Mouse (Mus musculus) limb, embryonic 10.5 days (tissue): ENCODE measurements around the gene Spint3. TPM values are rescaled to one million over a fixed set of nuclear protein-coding genes. Genes with fewer than 3 reads are reported as not detected.

ENCODE experiments used
- polyA plus RNA-seq: library from polyadenylated mRNA; unstranded; fragments of >200 nt; fragmentation: Nextera tagmentation; extraction: Ambion mirVana; gene quantifications from 2 replicates; pipeline ENCODE4 v1.2.1, GENCODE M21; 2016

Gene Spint3
- polyA plus RNA-seq, 1 experiment from 2014 or later: not detected

Other genes starting within 250 kb of the Spint3 start
- gene Svs5, start 240.7 kb downstream of the Spint3 start, polyA plus RNA-seq: not detected in 2 replicates
- gene Slpi, start 184.4 kb downstream of the Spint3 start, polyA plus RNA-seq: 0.46 TPM in 1 of 2 replicates, not detected in the other
- 0.03 TPM in 1 of 2 replicates, not detected in the other for gene Rbpjl, start 170.3 kb downstream of the Spint3 start, polyA plus RNA-seq
- gene Matn4, start 168.3 kb downstream of the Spint3 start, polyA plus RNA-seq: 0.15 and 3.0 TPM in 2 replicates
- gene Sdc4, start 129.6 kb downstream of the Spint3 start, polyA plus RNA-seq: 22.1 and 24.2 TPM in 2 replicates
- gene Sys1, start 116.5 kb downstream of the Spint3 start, polyA plus RNA-seq: 54.4 and 54.5 TPM in 2 replicates
- gene Gm20458, start 112.5 kb downstream of the Spint3 start, polyA plus RNA-seq: 2.2 and 3.2 TPM in 2 replicates
- gene Trp53tg5, start 99.7 kb downstream of the Spint3 start, polyA plus RNA-seq: not detected in 2 replicates
- gene Dbndd2, start 87.4 kb downstream of the Spint3 start, polyA plus RNA-seq: 0.70 and 2.1 TPM in 2 replicates
- gene Pigt, start 75.9 kb downstream of the Spint3 start, polyA plus RNA-seq: 35.7 and 37.5 TPM in 2 replicates
- gene Wfdc2, start 11.0 kb downstream of the Spint3 start, polyA plus RNA-seq: 35.5 and 40.0 TPM in 2 replicates
- not detected in 2 replicates for gene Wfdc6a, start 12.0 kb upstream of the Spint3 start, polyA plus RNA-seq
- gene Eppin, start 20.1 kb upstream of the Spint3 start, polyA plus RNA-seq: not detected in 2 replicates
- not detected in 2 replicates for gene Wfdc6b, start 40.1 kb upstream of the Spint3 start, polyA plus RNA-seq
- not detected in 2 replicates for gene Wfdc8, start 40.2 kb upstream of the Spint3 start, polyA plus RNA-seq
- not detected in 2 replicates for gene Wfdc16, start 65.3 kb upstream of the Spint3 start, polyA plus RNA-seq
- not detected in 2 replicates for gene Wfdc10, start 82.6 kb upstream of the Spint3 start, polyA plus RNA-seq
- not detected in 2 replicates for gene Wfdc9, start 83.1 kb upstream of the Spint3 start, polyA plus RNA-seq
- gene Wfdc11, start 100.6 kb upstream of the Spint3 start, polyA plus RNA-seq: not detected in 2 replicates
- gene Wfdc13, start 111.6 kb upstream of the Spint3 start, polyA plus RNA-seq: not detected in 2 replicates
- gene Spint4, start 125.0 kb upstream of the Spint3 start, polyA plus RNA-seq: not detected in 2 replicates
- gene Spint5, start 141.8 kb upstream of the Spint3 start, polyA plus RNA-seq: not detected in 2 replicates
- gene Wfdc3, start 172.5 kb upstream of the Spint3 start, polyA plus RNA-seq: 0.95 and 0.98 TPM in 2 replicates
- gene Dnttip1, start 172.5 kb upstream of the Spint3 start, polyA plus RNA-seq: 93.1 and 93.2 TPM in 2 replicates
- 607 and 617 TPM in 2 replicates for gene Ube2c, start 196.4 kb upstream of the Spint3 start, polyA plus RNA-seq
- gene Tnnc2, start 206.5 kb upstream of the Spint3 start, polyA plus RNA-seq: 0.79 and 1.3 TPM in 2 replicates
- gene Snx21, start 212.4 kb upstream of the Spint3 start, polyA plus RNA-seq: 9.0 and 12.2 TPM in 2 replicates
- 14.7 and 18.4 TPM in 2 replicates for gene Acot8, start 231.4 kb upstream of the Spint3 start, polyA plus RNA-seq
- gene Zswim3, start 231.6 kb upstream of the Spint3 start, polyA plus RNA-seq: 9.1 and 9.9 TPM in 2 replicates
- 24.3 and 24.6 TPM in 2 replicates for gene Zswim1, start 249.2 kb upstream of the Spint3 start, polyA plus RNA-seq